8 mouse cellular contexts compared by ENCODE assay signal in genomic region chr12:24498841-24499485, GRCm38 (mm10). TPM values are rescaled to one million over a fixed set of nuclear protein-coding genes. Genes with fewer than 3 reads are reported as not detected.
DNase-seq lines count a peak whose midpoint lies in the region; ATAC-seq and TF ChIP-seq lines count a peak whose summit lies in the region.
"Not testable (repeated sequence)": the region's sequence is repeated elsewhere in the genome, so short reads cannot be mapped to it uniquely, and the experiment has no call there.

No protein-coding gene starts in this region.

- not testable (repeated sequence) for H3K36me3 ChIP-seq in C2C12 (ENCODE audit: control insufficient read depth, insufficient read depth); heart, embryonic 14.5 days (ENCODE audit: control insufficient read depth, insufficient read depth, low read length); intestine, embryonic 16.5 days (ENCODE audit: control insufficient read depth, insufficient read depth, low read length); limb, embryonic 15.5 days; macrophage (ENCODE audit: inconsistent target); neural tube, embryonic 13.5 days
- H3K36me3 ChIP-seq in forebrain, embryonic 10.5 days (replicated peaks) = peaks cover 11% of the 10 kb centered on the region

- TF ChIP-seq CTCF in C2C12 (IDR thresholded peaks at IDR 0.05; ENCODE audit: control insufficient read depth, insufficient read depth, insufficient read length) = not testable (repeated sequence)

- ATAC-seq in cerebellum, adult (ENCODE audit: insufficient number of reproducible peaks, low FRiP score, low TSS enrichment) = peak; percentile 56; the same call in 1 of the 2 replicates
- ATAC-seq in heart, embryonic 14.5 days (ENCODE audit: insufficient number of reproducible peaks, insufficient read depth, low FRiP score, low read depth); limb, embryonic 15.5 days (ENCODE audit: insufficient number of reproducible peaks, low FRiP score, low TSS enrichment, low read depth): not testable (repeated sequence)
- ATAC-seq in intestine, embryonic 16.5 days = peak; percentile 73
- ATAC-seq in neural tube, embryonic 13.5 days (ENCODE audit: low read depth) = peak; percentile 82

- H3K4me2 ChIP-seq in heart, embryonic 14.5 days (ENCODE audit: low read length) = peak overlapping the region; percentile 66
- peak overlapping the region; percentile 58 for H3K4me2 ChIP-seq in intestine, embryonic 16.5 days (ENCODE audit: low read depth, low read length)
- H3K4me2 ChIP-seq in limb, embryonic 15.5 days = peak overlapping the region; percentile 51
- peak overlapping the region; percentile 60 for H3K4me2 ChIP-seq in neural tube, embryonic 13.5 days

- H3ac ChIP-seq in C2C12 (ENCODE audit: control insufficient read depth, insufficient read length, low read depth) = peak overlapping the region; percentile 54

- H3K27ac ChIP-seq in forebrain, embryonic 10.5 days = peak overlapping the region; percentile 89
- H3K27ac ChIP-seq in heart, embryonic 14.5 days (replicated peaks in 1 of 2; ENCODE audit: control insufficient read depth in 1 of 2, insufficient read depth in 1 of 2, low read depth in 2 of 2, low read length in 2 of 2) = peak overlapping the region; percentile 44 to 71
- 0 out of 2 replicates have a peak overlapping the region, but pooled peaks have one; percentile 48 for H3K27ac ChIP-seq in intestine, embryonic 16.5 days (ENCODE audit: low read length)
- peak overlapping the region; percentile 73; the same call in 1 of the 2 replicates for H3K27ac ChIP-seq in limb, embryonic 15.5 days
- H3K27ac ChIP-seq in macrophage = peak overlapping the region; percentile 75; the same call in 1 of the 2 replicates
- peak overlapping the region; percentile 57; the same call in 1 of the 2 replicates for H3K27ac ChIP-seq in neural tube, embryonic 13.5 days (replicated peaks)

- H3K9me3 ChIP-seq in forebrain, embryonic 10.5 days; heart, embryonic 14.5 days (ENCODE audit: control insufficient read depth, low read length); intestine, embryonic 16.5 days (ENCODE audit: control insufficient read depth, low read length); limb, embryonic 15.5 days; neural tube, embryonic 13.5 days: not testable (repeated sequence)

- H3K4me3 ChIP-seq in C2C12 (ENCODE audit: insufficient read depth, poor library complexity, severe bottlenecking) (peak overlapping the region; percentile 23), macrophage (ENCODE audit: inconsistent target) (peak overlapping the region; percentile 52)
- H3K4me3 ChIP-seq in forebrain, embryonic 10.5 days = peak overlapping the region; percentile 77
- H3K4me3 ChIP-seq in heart, embryonic 14.5 days (ENCODE audit: control insufficient read depth in 1 of 2, insufficient read depth in 1 of 2, low read depth in 1 of 2, low read length in 2 of 2) = peak overlapping the region; percentile 63 to 79
- peak overlapping the region; percentile 73 for H3K4me3 ChIP-seq in intestine, embryonic 16.5 days (ENCODE audit: low read length)
- peak overlapping the region; percentile 76 for H3K4me3 ChIP-seq in limb, embryonic 15.5 days
- H3K4me3 ChIP-seq in neural tube, embryonic 13.5 days = peak overlapping the region; percentile 68

- WGBS in forebrain, embryonic 10.5 days = 7% methylated on average over 9 of the region's 9 CpGs
- WGBS in heart, embryonic 14.5 days = 2% methylated on average over 9 of the region's 9 CpGs
- 3% methylated on average over 9 of the region's 9 CpGs for WGBS in intestine, embryonic 16.5 days
- WGBS in limb, embryonic 15.5 days = 4% methylated on average over 9 of the region's 9 CpGs
- 0% methylated on average over 8 of the region's 9 CpGs for WGBS in macrophage (ENCODE audit: missing documents)
- WGBS in neural tube, embryonic 13.5 days = 5% methylated on average over 9 of the region's 9 CpGs

- not testable (repeated sequence) for H3K4me1 ChIP-seq in forebrain, embryonic 10.5 days; heart, embryonic 14.5 days (ENCODE audit: control insufficient read depth in 2 of 2, insufficient read depth in 2 of 2, low read length in 2 of 2); intestine, embryonic 16.5 days (ENCODE audit: control insufficient read depth, insufficient read depth, low read length); limb, embryonic 15.5 days; neural tube, embryonic 13.5 days (replicated peaks)

- H3K27me3 ChIP-seq in C2C12 (ENCODE audit: control insufficient read depth, insufficient read depth, insufficient read length); forebrain, embryonic 10.5 days (ENCODE audit: poor library complexity, severe bottlenecking); heart, embryonic 14.5 days (ENCODE audit: control insufficient read depth, insufficient read depth, low read length); intestine, embryonic 16.5 days (replicated peaks; ENCODE audit: control insufficient read depth, insufficient read depth, low read length); limb, embryonic 15.5 days; neural tube, embryonic 13.5 days: not testable (repeated sequence)

- H3K79me2 ChIP-seq in C2C12 (ENCODE audit: control insufficient read depth, insufficient read depth); macrophage (ENCODE audit: inconsistent target): not testable (repeated sequence)

- H3K9ac ChIP-seq in heart, embryonic 14.5 days (ENCODE audit: low read length) = peak overlapping the region; percentile 79
- peak overlapping the region; percentile 81 for H3K9ac ChIP-seq in intestine, embryonic 16.5 days (ENCODE audit: low read depth, low read length)
- H3K9ac ChIP-seq in limb, embryonic 15.5 days = peak overlapping the region; percentile 55
- peak overlapping the region; percentile 76 for H3K9ac ChIP-seq in neural tube, embryonic 13.5 days

- DNase-seq in forebrain, embryonic 10.5 days (ENCODE audit: extremely low spot score, low spot score) = not testable (repeated sequence)

- H3K79me3 ChIP-seq in C2C12 (ENCODE audit: low read depth) = not testable (repeated sequence)

RNA-seq across cellular contexts. Expression of gene Taf1b, which starts 0.8 kb away (rescaled TPM):
- polyA plus RNA-seq in C2C12 (2012; fragmentation: generic; extraction: Trizol) (8.6 TPM), macrophage (2018) (6.8 to 10.3 TPM (median 9.5 TPM) in 3 replicates)
- 30.2 and 32.5 TPM in 2 replicates for polyA plus RNA-seq in forebrain, embryonic 10.5 days (2016; fragmentation: Nextera tagmentation; extraction: Ambion mirVana)
- 23.2 and 25.0 TPM in 2 replicates for polyA plus RNA-seq in heart, embryonic 14.5 days (2014; fragmentation: Nextera tagmentation; extraction: Ambion mirVana)
- 15.7 and 18.5 TPM in 2 replicates for polyA plus RNA-seq in intestine, embryonic 16.5 days (2015; fragmentation: Nextera tagmentation; extraction: Ambion mirVana)
- polyA plus RNA-seq in limb, embryonic 15.5 days (2015; fragmentation: Nextera tagmentation; extraction: Ambion mirVana) = 27.4 and 27.7 TPM in 2 replicates
- total RNA-seq in macrophage (2018; cell fraction: chromatin; rRNA removed) = 10 to 100 TPM in 24 of 26 experiments, 1 to 10 TPM in 2; 5.2 to 34.3 (median 22.3) TPM
- 10 to 100 TPM in 9 of 26 experiments, 1 to 10 TPM in 17; 6.6 to 11.2 (median 9.5) TPM for total RNA-seq in macrophage (2018; cell fraction: cytosol; rRNA removed)
- total RNA-seq in macrophage (2018; cell fraction: nucleus; rRNA removed) = 10 to 100 TPM in 21 of 26 experiments, 1 to 10 TPM in 5; 6.6 to 23.4 (median 14.4) TPM
- 33.8 TPM in 2 replicates for polyA plus RNA-seq in neural tube, embryonic 13.5 days (2015; fragmentation: Nextera tagmentation; extraction: Ambion mirVana)

Comparison
In these comparisons a context has a peak if more than half of its experiments do, and no peak if none do; other contexts are left out.
1. H3K4me3 ChIP-seq: peak in every context shown above with its lines; median percentile 77 in forebrain, embryonic 10.5 days; 76 in limb, embryonic 15.5 days; 73 in intestine, embryonic 16.5 days; 71 in heart, embryonic 14.5 days; 68 in neural tube, embryonic 13.5 days; 52 in macrophage; 23 in C2C12.